Mouse (Mus musculus) limb, embryonic 15.5 days (tissue): ENCODE measurements around the gene Tulp1. TPM values are rescaled to one million over a fixed set of nuclear protein-coding genes. Genes with fewer than 3 reads are reported as not detected.

ENCODE experiments used
- ATAC-seq: fragments of 200-750 bp; cut with Nextera tagmentation; 2 replicates; pipeline ENCODE4 v1.8.0; 2017; ENCODE audit warnings: low read depth, moderate TSS enrichment; ENCODE audit not compliant: insufficient number of reproducible peaks, low FRiP score, low TSS enrichment
- H3K27ac ChIP-seq: fragments of 300-500 bp; sonication (generic); 2 replicates; pipeline ENCODE4 v1.5.1; 2015; ENCODE audit warnings: moderate library complexity, mild to moderate bottlenecking, inconsistent platforms
- H3K27me3 ChIP-seq: fragments of 300-500 bp; sonication (generic); 2 replicates; pipeline ENCODE4 v1.6.1; 2015; ENCODE audit warnings: inconsistent platforms
- H3K36me3 ChIP-seq: fragments of 300-500 bp; sonication (generic); 2 replicates; pipeline ENCODE4 v1.6.1; 2015; ENCODE audit warnings: inconsistent platforms
- H3K4me1 ChIP-seq: fragments of 300-500 bp; sonication (generic); 2 replicates; pipeline ENCODE4 v1.6.1; 2015; ENCODE audit warnings: inconsistent platforms
- H3K4me2 ChIP-seq: fragments of 300-500 bp; sonication (generic); 2 replicates; pipeline ENCODE4 v1.6.1; 2015; ENCODE audit warnings: mild to moderate bottlenecking, inconsistent platforms
- H3K4me3 ChIP-seq: fragments of 300-500 bp; sonication (generic); 2 replicates; pipeline ENCODE4 v1.5.1; 2015; ENCODE audit warnings: mild to moderate bottlenecking, inconsistent platforms
- H3K9ac ChIP-seq: fragments of 300-500 bp; sonication (generic); 2 replicates; pipeline ENCODE4 v1.6.1; 2015; ENCODE audit warnings: inconsistent platforms
- H3K9me3 ChIP-seq: fragments of 300-500 bp; sonication (generic); 2 replicates; pipeline ENCODE4 v1.6.1; 2016; ENCODE audit warnings: inconsistent platforms
- WGBS: fragments of 180-500 bp; shearing (Covaris S2); methylation state at CpG from one replicate; pipeline ENCODE4 v1.1.7; 2015; 5-methylcytosine and 5-hydroxymethylcytosine counted together
- polyA plus RNA-seq: library from polyadenylated mRNA; unstranded; fragments of >200 nt; fragmentation: Nextera tagmentation; extraction: Ambion mirVana; gene quantifications from 2 replicates; pipeline ENCODE4 v1.2.1, GENCODE M21; 2015

Tulp1 gene
- polyA plus RNA-seq, 1 experiment from 2014 or later = 6.2 TPM

GRCm38 (mm10) chr17:28349264-28349880 is 15.7 kb downstream of the Tulp1 start:
- Histone ChIP-seq H3K4me3 (peak overlapping the region; percentile 88), H3K9ac (peak overlapping the region; percentile 88), H3K27me3 (no peaks in the 10 kb centered on the region), H3K27ac (peak overlapping the region; percentile 99), H3K9me3 (no peaks in the 10 kb centered on the region), H3K36me3 (no peaks in the 10 kb centered on the region), H3K4me2 (peak overlapping the region; percentile 67), H3K4me1 (peaks cover 63% of the 10 kb centered on the region)
- WGBS = 7% methylated on average over 11 of the region's 13 CpGs
- no peak for ATAC-seq

- H3K4me2 ChIP-seq = peak overlapping the region; percentile 67
- peak overlapping the region; percentile 99 for H3K27ac ChIP-seq
- H3K9me3 ChIP-seq = no peaks in the 10 kb centered on the region
- no peak for ATAC-seq
- H3K4me1 ChIP-seq = peaks cover 72% of the 10 kb centered on the region
- peak overlapping the region; percentile 88 for H3K4me3 ChIP-seq
- H3K9ac ChIP-seq = peak overlapping the region; percentile 35
- H3K27me3 ChIP-seq = no peaks in the 10 kb centered on the region
- WGBS = 28% methylated on average over 6 of the region's 6 CpGs
- no peaks in the 10 kb centered on the region for H3K36me3 ChIP-seq
These were observed 16.8 kb downstream of the Tulp1 start for GRCm38 (mm10) chr17:28348211-28348610.

- H3K36me3 ChIP-seq = no peaks in the 10 kb centered on the region
- H3K27ac ChIP-seq = peak overlapping the region; percentile 60
- H3K27me3 ChIP-seq = no peaks in the 10 kb centered on the region
- H3K4me3 ChIP-seq = no peak overlapping the region
- H3K4me2 ChIP-seq = peak overlapping the region; percentile 67; the same call in 1 of the 2 replicates
- H3K4me1 ChIP-seq = peaks cover 81% of the 10 kb centered on the region
- no peaks in the 10 kb centered on the region for H3K9me3 ChIP-seq
- no peak overlapping the region for H3K9ac ChIP-seq
- 75% methylated on average over 10 of the region's 10 CpGs for whole genome bisulfite sequencing
- ATAC-seq = no peak
These were observed 17.7 kb downstream of the Tulp1 start for GRCm38 (mm10) chr17:28347327-28347726.

GRCm38 (mm10) chr17:28345882-28346281 is 19.1 kb downstream of the Tulp1 start:
- peak; percentile 9; the same call in 1 of the 2 replicates for ATAC-seq
- Histone ChIP-seq H3K9ac (0 out of 2 replicates have a peak overlapping the region, but pooled peaks have one; percentile 8), H3K36me3 (no peaks in the 10 kb centered on the region), H3K4me1 (peaks cover 84% of the 10 kb centered on the region), H3K9me3 (no peaks in the 10 kb centered on the region), H3K4me3 (peak overlapping the region; percentile 12), H3K27me3 (no peaks in the 10 kb centered on the region), H3K27ac (peak overlapping the region; percentile 81), H3K4me2 (peak overlapping the region; percentile 43)
- under 1% methylated on average over 10 of the region's 10 CpGs for WGBS

- peak overlapping the region; percentile 12 for H3K4me3 ChIP-seq
- H3K9ac ChIP-seq = no peak overlapping the region
- H3K9me3 ChIP-seq = no peaks in the 10 kb centered on the region
- peaks cover 90% of the 10 kb centered on the region for H3K4me1 ChIP-seq
- 12% methylated on average over 8 of the region's 8 CpGs for whole genome bisulfite sequencing
- ATAC-seq = no peak
- H3K27me3 ChIP-seq = no peaks in the 10 kb centered on the region
- H3K36me3 ChIP-seq = peaks cover 2% of the 10 kb centered on the region; the same call in 1 of the 2 replicates
- peak overlapping the region; percentile 43 for H3K4me2 ChIP-seq
- peak overlapping the region; percentile 81 for H3K27ac ChIP-seq
These were observed 19.7 kb downstream of the Tulp1 start for GRCm38 (mm10) chr17:28345271-28345721.

GRCm38 (mm10) chr17:28344670-28345069 is 20.4 kb downstream of the Tulp1 start:
- H3K9ac ChIP-seq = no peak overlapping the region
- H3K27ac ChIP-seq = peak overlapping the region; percentile 81
- no peak overlapping the region for H3K4me3 ChIP-seq
- peaks cover 94% of the 10 kb centered on the region for H3K4me1 ChIP-seq
- H3K4me2 ChIP-seq = peak overlapping the region; percentile 43
- no peak for ATAC-seq
- peaks cover 8% of the 10 kb centered on the region for H3K36me3 ChIP-seq
- H3K9me3 ChIP-seq = no peaks in the 10 kb centered on the region
- H3K27me3 ChIP-seq = no peaks in the 10 kb centered on the region
- 50% methylated on average over 3 of the region's 3 CpGs for WGBS

- ATAC-seq = no peak
- H3K9ac ChIP-seq = no peak overlapping the region
- H3K36me3 ChIP-seq = peaks cover 14% of the 10 kb centered on the region
- H3K9me3 ChIP-seq = no peaks in the 10 kb centered on the region
- no peak overlapping the region for H3K4me3 ChIP-seq
- H3K27ac ChIP-seq = peak overlapping the region; percentile 81
- H3K4me1 ChIP-seq = peaks cover 92% of the 10 kb centered on the region
- no peaks in the 10 kb centered on the region for H3K27me3 ChIP-seq
- WGBS = 18% methylated on average over 4 of the region's 4 CpGs
- no peak overlapping the region; the same call in 1 of the 2 replicates for H3K4me2 ChIP-seq
These were observed 20.9 kb downstream of the Tulp1 start for GRCm38 (mm10) chr17:28344050-28344607.

GRCm38 (mm10) chr17:28341091-28341490 is 23.9 kb downstream of the Tulp1 start:
- Histone ChIP-seq H3K4me3 (peak overlapping the region; percentile 27), H3K27ac (peak overlapping the region; percentile 81), H3K9ac (0 out of 2 replicates have a peak overlapping the region, but pooled peaks have one; percentile 15), H3K4me1 (peaks cover 70% of the 10 kb centered on the region), H3K36me3 (peaks cover 41% of the 10 kb centered on the region), H3K9me3 (no peaks in the 10 kb centered on the region), H3K27me3 (no peaks in the 10 kb centered on the region), H3K4me2 (peak overlapping the region; percentile 51)
- ATAC-seq = peak; percentile 73
- WGBS = 5% methylated on average over 26 of the region's 26 CpGs

GRCm38 (mm10) chr17:28340578-28340977 is 24.4 kb downstream of the Tulp1 start:
- Histone ChIP-seq H3K27ac (peak overlapping the region; percentile 81), H3K4me2 (peak overlapping the region; percentile 51), H3K9me3 (no peaks in the 10 kb centered on the region), H3K9ac (0 out of 2 replicates have a peak overlapping the region, but pooled peaks have one; percentile 15), H3K27me3 (no peaks in the 10 kb centered on the region), H3K4me3 (peak overlapping the region; percentile 27; the same call in 1 of the 2 replicates), H3K4me1 (peaks cover 65% of the 10 kb centered on the region), H3K36me3 (peaks cover 46% of the 10 kb centered on the region)
- ATAC-seq = no peak
- WGBS = 47% methylated on average over 7 of the region's 7 CpGs

- WGBS = 88% methylated on average over 7 of the region's 7 CpGs
- no peak overlapping the region for H3K9ac ChIP-seq
- no peak overlapping the region for H3K4me3 ChIP-seq
- peaks cover 73% of the 10 kb centered on the region for H3K36me3 ChIP-seq
- no peaks in the 10 kb centered on the region for H3K9me3 ChIP-seq
- no peak overlapping the region for H3K4me2 ChIP-seq
- H3K27me3 ChIP-seq = no peaks in the 10 kb centered on the region
- H3K27ac ChIP-seq = no peak overlapping the region
- ATAC-seq = no peak
- peaks cover 54% of the 10 kb centered on the region for H3K4me1 ChIP-seq
These were observed 27.5 kb downstream of the Tulp1 start for GRCm38 (mm10) chr17:28337547-28337946.

GRCm38 (mm10) chr17:28335267-28335666 is 29.8 kb downstream of the Tulp1 start:
- no peaks in the 10 kb centered on the region for H3K27me3 ChIP-seq
- no peak overlapping the region for H3K9ac ChIP-seq
- H3K4me2 ChIP-seq = no peak overlapping the region
- H3K27ac ChIP-seq = 0 out of 2 replicates have a peak overlapping the region, but pooled peaks have one; percentile 27
- H3K36me3 ChIP-seq = peaks cover 87% of the 10 kb centered on the region
- H3K4me1 ChIP-seq = peaks cover 48% of the 10 kb centered on the region
- ATAC-seq = no peak
- no peak overlapping the region for H3K4me3 ChIP-seq
- H3K9me3 ChIP-seq = no peaks in the 10 kb centered on the region
- 64% methylated on average over 10 of the region's 10 CpGs for WGBS

- H3K4me1 ChIP-seq = peaks cover 45% of the 10 kb centered on the region
- H3K27me3 ChIP-seq = no peaks in the 10 kb centered on the region
- peaks cover 74% of the 10 kb centered on the region for H3K36me3 ChIP-seq
- H3K9ac ChIP-seq = no peak overlapping the region
- 47% methylated on average over 31 of the region's 31 CpGs for WGBS
- H3K4me2 ChIP-seq = no peak overlapping the region
- no peaks in the 10 kb centered on the region for H3K9me3 ChIP-seq
- H3K27ac ChIP-seq = peak overlapping the region; percentile 75
- H3K4me3 ChIP-seq = no peak overlapping the region
- ATAC-seq = no peak
These were observed 32.0 kb downstream of the Tulp1 start for GRCm38 (mm10) chr17:28332915-28333546.
